Mouse (Mus musculus) C2C12 (cell line): Measurements from ENCODE around the gene Slc47a2. TPM values are rescaled to one million over a fixed set of nuclear protein-coding genes. Genes with fewer than 3 reads are reported as not detected.

Experiments
- H3K27me3 ChIP-seq: one replicate; pipeline ENCODE4 v1.6.1; 2011; ENCODE audit not compliant: control insufficient read depth, insufficient read depth, insufficient read length
- H3K36me3 ChIP-seq: one replicate; pipeline ENCODE4 v1.6.1; 2011; ENCODE audit not compliant: control insufficient read depth, insufficient read depth
- H3K4me3 ChIP-seq: one replicate; pipeline ENCODE4 v1.5.1; 2011; ENCODE audit warnings: mild to moderate bottlenecking, control low read depth; ENCODE audit not compliant: poor library complexity, insufficient read depth, severe bottlenecking
- H3K79me2 ChIP-seq: one replicate; pipeline ENCODE4 v1.6.1; 2011; ENCODE audit not compliant: control insufficient read depth, insufficient read depth
- H3K79me3 ChIP-seq: one replicate; pipeline ENCODE4 v1.6.1; 2011; ENCODE audit warnings: low read depth, control low read depth
- H3ac ChIP-seq: one replicate; pipeline ENCODE3; 2011; ENCODE audit warnings: low read depth; ENCODE audit not compliant: control insufficient read depth, insufficient read length
- CEBPB ChIP-seq: IDR thresholded peaks from one replicate; pipeline ENCODE4 v1.6.1; 2011; ENCODE audit warnings: low read depth, mild to moderate bottlenecking, control low read depth, moderate library complexity
- CTCF ChIP-seq: IDR thresholded peaks from one replicate; pipeline ENCODE4 v1.5.1; 2011; ENCODE audit not compliant: control insufficient read depth, insufficient read depth, insufficient read length
- FOSL1 ChIP-seq: IDR thresholded peaks from one replicate; pipeline ENCODE4 v1.8.0; 2011; ENCODE audit warnings: mild to moderate bottlenecking, low read length; ENCODE audit not compliant: poor library complexity, insufficient read depth, severe bottlenecking
- MAX ChIP-seq: IDR thresholded peaks from one replicate; pipeline ENCODE4 v1.6.1; 2011; ENCODE audit warnings: mild to moderate bottlenecking, control low read depth
- MYOD1 ChIP-seq: IDR thresholded peaks from one replicate; pipeline ENCODE4 v1.6.1; 2011; ENCODE audit warnings: low read depth; ENCODE audit not compliant: control insufficient read depth, insufficient read length
- MYOG ChIP-seq: IDR thresholded peaks from one replicate; pipeline ENCODE4 v1.6.1; 2011; ENCODE audit not compliant: control insufficient read depth, insufficient read length; ENCODE audit errors: extremely low read depth
- USF1 ChIP-seq: IDR thresholded peaks from one replicate; pipeline ENCODE4 v1.6.1; 2011; ENCODE audit warnings: low read depth, mild to moderate bottlenecking, control low read depth, moderate library complexity
- polyA plus RNA-seq: library from polyadenylated mRNA; unstranded; fragments of >200 nt; fragmentation: generic; extraction: Trizol; gene quantifications from one replicate; pipeline ENCODE4 v1.2.1, GENCODE M21; 2012; ENCODE audit warnings: missing spikeins

Gene Slc47a2
- polyA plus RNA-seq, 1 experiment: not detected

DNA sequence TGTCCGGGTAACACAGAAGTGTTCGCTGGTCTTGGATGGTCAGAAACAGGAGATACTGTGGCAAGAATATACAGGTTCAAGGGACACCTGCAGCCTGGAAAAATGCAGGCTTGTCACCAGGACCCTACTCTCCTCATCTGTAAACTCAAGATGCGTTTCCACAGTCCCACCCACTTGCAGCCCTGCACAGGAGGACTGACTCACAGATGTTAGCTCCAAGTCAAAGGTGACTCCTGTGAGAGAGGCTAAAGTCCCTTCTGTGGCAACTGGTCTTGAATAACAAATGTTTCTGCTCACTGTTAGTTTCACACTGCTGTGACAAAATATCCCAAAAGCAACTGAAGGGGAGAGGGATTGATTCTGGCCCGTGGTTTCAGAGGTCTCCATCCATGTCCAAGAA, 36.0 kb upstream of the Slc47a2 start:
- Histone ChIP-seq H3K36me3 (no peaks in the 10 kb centered on the region), H3K79me3 (no peaks in the 10 kb centered on the region), H3K27me3 (peaks cover 6% of the 10 kb centered on the region), H3ac (no peak overlapping the region), H3K79me2 (no peaks in the 10 kb centered on the region), H3K4me3 (no peak overlapping the region)
- TF ChIP-seq FOSL1: no peak
- TF ChIP-seq MAX: no peak
- TF ChIP-seq CEBPB: no peak
- no peak for TF ChIP-seq MYOG
- TF ChIP-seq CTCF: no peak
- no peak for TF ChIP-seq USF1

DNA sequence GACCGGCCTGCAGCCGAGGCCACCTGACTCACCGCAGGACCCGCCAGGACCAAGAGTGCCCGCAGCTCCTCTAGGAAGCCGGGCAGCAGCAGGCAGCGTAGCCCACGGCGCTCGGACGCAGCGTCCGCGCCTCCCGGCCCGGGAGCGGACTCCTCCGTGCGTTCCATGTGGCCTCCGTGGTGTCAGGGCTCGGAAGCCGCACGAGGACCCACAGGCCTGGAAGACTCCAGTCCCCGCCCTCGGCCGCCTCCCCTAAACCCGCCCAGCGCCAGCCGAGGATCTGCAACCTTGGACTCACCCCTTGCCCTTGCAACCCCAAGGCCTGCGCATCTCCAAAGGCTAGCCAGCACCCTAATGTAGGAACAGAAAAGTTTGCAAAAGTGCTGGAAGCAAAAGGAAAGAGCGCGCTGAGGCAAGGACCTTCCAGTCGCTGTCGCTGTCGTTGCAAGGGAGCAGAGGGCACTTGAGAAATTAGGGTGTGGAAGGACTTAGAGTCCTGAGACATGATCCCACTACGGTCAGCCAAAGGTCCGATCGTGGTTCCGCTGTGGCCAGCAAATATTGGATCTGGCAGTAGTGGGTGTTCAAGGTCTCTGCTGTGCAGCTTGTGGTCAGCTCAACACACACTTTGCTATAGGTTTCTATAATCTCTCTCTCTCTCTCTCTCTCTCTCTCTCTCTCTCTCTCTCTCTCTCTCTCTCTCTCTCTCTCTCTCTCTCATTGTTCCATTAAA, 35.4 kb upstream of the Slc47a2 start, which contains the start of gene Slc47a1:
TSS of gene Slc47a1 (minus strand) at position 465 of the 733 bp plus-strand sequence.
- no peak within 1 kb of the TSS for H3K4me3 ChIP-seq
- no peaks in the 10 kb centered on the region for H3K79me3 ChIP-seq
- TF ChIP-seq MYOD1: no peak
- TF ChIP-seq MYOG: no peak
- no peak for TF ChIP-seq CTCF
- no peak for TF ChIP-seq CEBPB
- TF ChIP-seq FOSL1: no peak
- TF ChIP-seq MAX: no peak
- no peak for TF ChIP-seq USF1
- H3K79me2 ChIP-seq: no peaks in the 10 kb centered on the region
- H3K36me3 ChIP-seq: no peaks in the 10 kb centered on the region
- H3ac ChIP-seq: no peak within 1 kb of the TSS
- peaks cover 8% of the 10 kb centered on the region for H3K27me3 ChIP-seq

DNA sequence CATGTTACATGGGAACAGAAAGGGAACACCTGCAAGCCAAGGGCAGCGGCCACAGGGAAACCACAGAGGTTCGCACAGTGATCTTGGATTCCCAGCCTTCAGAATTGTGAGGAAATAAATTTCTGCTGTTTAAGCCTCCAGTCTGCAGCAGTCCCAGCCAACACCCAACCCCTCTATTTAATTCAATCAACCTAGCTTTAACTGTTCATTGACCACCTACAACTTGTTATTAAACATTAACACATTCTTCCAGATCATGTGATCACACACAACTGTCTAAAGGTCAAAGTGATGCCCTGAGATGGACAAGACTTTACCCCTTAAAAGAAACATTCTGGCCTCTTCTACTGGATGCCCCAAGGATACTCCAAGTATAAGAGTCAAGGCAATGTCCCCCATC, 26.0 kb upstream of the Slc47a2 start:
- TF ChIP-seq USF1: no peak
- TF ChIP-seq MYOD1: no peak
- Histone ChIP-seq H3K79me3 (no peaks in the 10 kb centered on the region), H3K79me2 (no peaks in the 10 kb centered on the region), H3ac (no peak overlapping the region), H3K36me3 (no peaks in the 10 kb centered on the region), H3K4me3 (no peak overlapping the region), H3K27me3 (peaks cover 15% of the 10 kb centered on the region)

DNA sequence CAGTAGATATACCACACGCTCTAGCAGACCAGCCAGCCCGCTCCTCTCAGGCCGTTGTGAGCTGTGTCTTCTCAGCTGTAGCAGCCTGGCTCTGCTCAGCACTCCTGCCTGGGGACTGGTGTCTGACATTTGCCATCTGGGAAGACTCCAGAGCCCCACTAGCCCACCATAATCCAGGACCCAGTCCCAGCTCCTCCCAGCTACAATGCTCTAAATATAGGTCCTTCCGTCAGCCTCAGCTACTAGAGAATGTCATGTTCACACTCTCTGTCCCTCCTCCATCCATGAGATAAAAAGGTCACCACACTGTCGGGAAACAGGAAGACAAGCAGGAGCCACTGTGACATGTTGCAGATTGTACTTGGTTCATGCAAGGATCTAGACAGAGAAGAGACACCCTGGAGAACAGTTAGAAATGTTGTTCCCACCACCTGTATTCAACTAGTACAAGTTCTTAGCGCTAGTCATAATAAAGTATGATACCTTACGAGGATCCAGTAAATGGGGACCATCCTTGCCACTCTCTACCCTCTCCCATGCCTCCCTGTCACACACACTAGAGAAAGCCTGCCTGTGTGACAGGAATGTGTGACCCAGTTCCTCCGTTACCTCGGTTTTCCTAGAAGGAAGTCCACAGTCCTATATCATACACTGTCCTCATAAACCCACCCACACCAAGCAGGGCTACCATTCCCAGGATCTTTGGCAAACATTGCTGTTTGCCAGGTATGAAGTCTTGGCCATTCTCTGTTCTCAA, 24.0 kb upstream of the Slc47a2 start:
- Histone ChIP-seq H3K79me2 (no peaks in the 10 kb centered on the region), H3K27me3 (peaks cover 14% of the 10 kb centered on the region), H3ac (no peak overlapping the region), H3K36me3 (no peaks in the 10 kb centered on the region), H3K79me3 (no peaks in the 10 kb centered on the region), H3K4me3 (no peak overlapping the region)
- no peak for TF ChIP-seq FOSL1
- TF ChIP-seq MAX: no peak
- no peak for TF ChIP-seq CTCF
- no peak for TF ChIP-seq MYOD1
- no peak for TF ChIP-seq MYOG
- TF ChIP-seq USF1: no peak
- TF ChIP-seq CEBPB: no peak

DNA sequence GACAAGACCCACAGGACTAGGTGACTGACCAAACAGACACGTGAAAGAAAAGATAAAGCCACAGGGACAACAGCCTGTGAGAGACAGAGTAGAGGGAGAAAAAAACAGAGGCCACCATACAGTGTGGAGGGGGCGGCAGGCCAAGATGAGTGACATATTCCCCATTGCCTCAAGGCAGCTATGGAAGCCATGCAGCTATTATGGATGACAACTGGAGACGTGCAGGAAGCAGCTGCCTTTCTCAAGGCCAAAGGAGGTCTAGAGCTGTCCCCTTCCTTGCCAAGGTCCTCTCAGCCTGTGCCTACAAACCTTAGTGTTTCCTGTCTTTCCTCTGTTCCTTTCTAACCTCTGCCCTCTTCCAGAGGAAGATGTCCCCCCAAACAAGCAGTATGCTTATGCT, 23.3 kb upstream of the Slc47a2 start:
- H3K79me2 ChIP-seq: no peaks in the 10 kb centered on the region
- peaks cover 10% of the 10 kb centered on the region for H3K27me3 ChIP-seq
- H3K4me3 ChIP-seq: no peak overlapping the region
- no peak overlapping the region for H3ac ChIP-seq
- H3K36me3 ChIP-seq: no peaks in the 10 kb centered on the region
- TF ChIP-seq MYOG (no peak), CEBPB (no peak), MAX (no peak), MYOD1 (no peak), CTCF (no peak), USF1 (no peak), FOSL1 (no peak)
- H3K79me3 ChIP-seq: no peaks in the 10 kb centered on the region
